Mouse (Mus musculus) heart, adult 2 months (tissue): ENCODE results near the gene Phf21b. TPM values are rescaled to one million over a fixed set of nuclear protein-coding genes. Genes with fewer than 3 reads are reported as not detected.
A peak's percentile ranks its signal among the peaks of the same experiment; 100 is the strongest.
"Not testable (repeated sequence)": the region's sequence is repeated elsewhere in the genome, so short reads cannot be mapped to it uniquely, and the experiment has no call there.

Experiments used
- DNase-seq, 2 experiments: peaks; one replicate each; pipeline ENCODE4 v3.0.0; 2021
- H3K27ac ChIP-seq: fragments of 200-600 bp; 2 replicates; pipeline ENCODE4 v1.8.1; 2022
- H3K27me3 ChIP-seq: fragments of 200-500 bp; 2 replicates; pipeline ENCODE4 v1.6.1; 2012; ENCODE audit warnings: mild to moderate bottlenecking, low read length, inconsistent platforms, mixed read lengths; ENCODE audit not compliant: control insufficient read depth, insufficient read depth
- H3K36me3 ChIP-seq: fragments of 200-500 bp; 2 replicates; pipeline ENCODE4 v1.6.1; 2012; ENCODE audit warnings: low read length, inconsistent platforms; ENCODE audit not compliant: control insufficient read depth, insufficient read depth
- H3K4me1 ChIP-seq: fragments of 200-500 bp; 2 replicates; pipeline ENCODE4 v1.6.1; 2011; ENCODE audit warnings: low read length; ENCODE audit not compliant: control insufficient read depth, insufficient read depth
- H3K4me3 ChIP-seq: fragments of 200-600 bp; 2 replicates; pipeline ENCODE4 v1.8.1; 2022
- H3K79me2 ChIP-seq: fragments of 200-500 bp; replicated peaks from 2 replicates; pipeline ENCODE4 v1.6.1; 2012; ENCODE audit warnings: mild to moderate bottlenecking, inconsistent platforms, low read length, moderate library complexity, mixed read lengths; ENCODE audit not compliant: control insufficient read depth, insufficient read depth
- H3K9ac ChIP-seq: fragments of 200-500 bp; 2 replicates; pipeline ENCODE4 v1.6.1; 2012; ENCODE audit warnings: low read depth, mild to moderate bottlenecking, control low read depth, inconsistent platforms, low read length, mixed read lengths
- CTCF ChIP-seq: fragments of 200-600 bp; IDR thresholded peaks from 2 replicates; pipeline ENCODE4 v1.8.1; 2022; ENCODE audit warnings: antibody characterized with exemption, mild to moderate bottlenecking, moderate library complexity
- EP300 ChIP-seq: fragments of 200-500 bp; IDR thresholded peaks from 2 replicates; pipeline ENCODE4 v1.6.1; 2011; ENCODE audit warnings: low read depth, low read length, control low read depth; ENCODE audit not compliant: insufficient read depth
- POLR2A ChIP-seq: fragments of 200-500 bp; IDR thresholded peaks from 2 replicates; pipeline ENCODE4 v1.6.1; 2011; ENCODE audit warnings: mild to moderate bottlenecking, low read depth, low read length, control low read depth; ENCODE audit not compliant: insufficient read depth
- WGBS: fragments of 180-500 bp; shearing (Covaris S2); methylation state at CpG from one replicate; pipeline ENCODE4 v1.1.7; 2018; 5-methylcytosine and 5-hydroxymethylcytosine counted together
- intact Hi-C: fragments of 180-260 bp; cut with DNase I; formaldehyde crosslinking; loops from one replicate; pipeline ENCODE4 v1.15.1; 2025
- long read RNA-seq: library from polyadenylated mRNA; stranded (forward); transcript quantifications from one replicate; pipeline ENCODE4 v2.0.0, GENCODE M21; 2021
- polyA plus RNA-seq: library from polyadenylated mRNA; depleted of rRNA; stranded (reverse); fragments of >200 nt; gene quantifications from 2 replicates; pipeline ENCODE4 v1.2.3, GENCODE M21; 2012; rRNA removed
- total RNA-seq, 2 experiments: library from RNA; stranded (reverse); gene quantifications; 2 replicates each; pipeline ENCODE4 v1.2.3; 2021

Phf21b gene
- total RNA-seq (1 to 10 TPM; 1.1 TPM), polyA plus RNA-seq (3.3 and 4.1 TPM in 2 replicates)
- long read RNA-seq, partial matches to known transcripts = 0 of 1 reads
- long read RNA-seq, other reads (novel, unspliced or antisense) = 1 of 1 reads

DNA sequence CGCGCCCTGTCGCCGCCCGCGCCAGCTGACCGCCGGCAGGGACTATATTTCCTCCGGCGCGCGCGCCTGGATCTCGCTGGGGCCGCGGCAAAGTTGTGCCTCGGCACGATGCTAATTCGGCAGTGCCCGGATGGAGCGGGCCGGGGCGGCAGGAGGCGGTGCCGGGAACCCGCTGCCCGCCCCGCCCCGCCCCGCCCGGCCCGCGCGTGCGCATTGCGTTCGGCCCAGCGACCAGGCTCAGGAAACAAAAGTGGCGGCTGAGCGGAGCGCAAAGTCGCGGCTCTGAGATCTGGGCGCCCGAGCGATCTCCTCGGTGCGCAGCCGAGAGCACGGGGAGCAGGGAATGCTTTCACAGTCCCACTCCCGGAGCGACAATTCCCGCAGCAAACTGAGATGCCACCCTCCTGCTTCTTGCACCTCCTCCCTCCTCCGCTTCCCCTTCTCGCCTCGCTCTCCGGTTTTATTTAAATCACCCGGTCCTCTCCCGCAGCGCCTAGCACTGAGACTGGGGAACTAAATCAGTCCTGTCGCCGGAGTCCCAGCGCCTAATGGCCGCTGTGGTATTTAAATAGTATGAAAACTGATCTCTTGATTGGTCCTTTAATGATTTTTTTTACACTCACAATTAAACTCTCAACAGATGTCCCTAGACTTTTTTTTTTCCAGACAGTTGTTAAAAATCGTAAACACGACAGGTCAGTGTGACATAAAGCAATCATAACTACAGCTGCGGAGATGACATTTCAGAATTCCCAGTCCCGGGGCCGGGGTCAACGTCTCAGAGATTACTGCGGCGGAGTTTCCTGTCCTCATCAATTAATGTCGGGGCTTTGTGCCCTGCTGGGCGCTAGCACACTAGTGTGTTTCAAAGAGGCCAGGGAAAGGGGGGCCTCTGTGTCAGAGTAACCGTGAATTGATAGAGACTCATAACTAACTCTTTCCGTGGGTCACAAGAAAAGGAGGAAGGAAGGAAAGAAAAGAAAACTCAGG lies at the start of gene Phf21b:
Gene Phf21b (minus strand): TSS at position 44 of the 990 bp plus-strand sequence.
- Histone ChIP-seq H3K79me2 (no peaks in the 10 kb centered on the region), H3K36me3 (no peaks in the 10 kb centered on the region), H3K4me3 (peak within 1 kb of the TSS; percentile 71), H3K4me1 (no peaks in the 10 kb centered on the region), H3K9ac (peak within 1 kb of the TSS; percentile 92), H3K27ac (peak within 1 kb of the TSS; percentile 89), H3K27me3 (no peaks in the 10 kb centered on the region)
- intact Hi-C loops = loop anchor here (2.0 to 10.0 kb wide), 3 partner anchors 36 to 142 kb away; partner anchors contain the start of gene Nup50
- TF ChIP-seq EP300 = no peak
- peak; percentile 61 for TF ChIP-seq POLR2A
- TF ChIP-seq CTCF = no peak
- under 1% methylated on average over 76 of the region's 76 CpGs for WGBS
- DNase-seq = peak; percentile 91

DNA sequence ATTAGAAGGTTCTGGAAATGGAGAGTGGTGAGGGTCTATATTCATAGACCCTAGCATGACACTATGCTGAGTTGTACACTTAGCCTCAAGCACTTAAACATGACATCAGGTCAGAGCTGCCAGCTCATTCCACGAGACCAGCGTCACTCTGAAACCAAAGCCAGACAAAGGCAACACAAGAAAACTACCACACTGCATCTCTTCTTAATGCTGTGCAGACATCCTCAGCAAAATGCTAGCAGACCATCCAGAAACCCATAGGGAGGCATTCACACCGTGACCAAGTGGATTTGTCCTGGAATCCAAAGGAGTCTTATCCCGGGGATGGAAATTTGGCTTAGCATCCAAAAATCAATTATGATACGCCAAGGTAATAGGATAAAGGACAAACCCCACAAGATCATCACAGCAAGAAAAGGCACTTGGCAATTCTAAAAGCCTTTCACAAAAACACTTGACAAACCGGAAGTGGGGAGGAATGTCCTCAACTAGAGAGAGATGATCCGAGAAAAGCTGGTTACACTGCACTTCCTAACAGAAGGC lies 48.1 kb upstream of the Phf21b start:
- Histone ChIP-seq H3K9ac (no peak overlapping the region), H3K27ac (no peak overlapping the region), H3K36me3 (no peaks in the 10 kb centered on the region), H3K4me1 (no peaks in the 10 kb centered on the region), H3K79me2 (no peaks in the 10 kb centered on the region), H3K27me3 (no peaks in the 10 kb centered on the region), H3K4me3 (no peak overlapping the region)
- intact Hi-C loops = no loop called here
- no peak for DNase-seq
- TF ChIP-seq CTCF = no peak
- TF ChIP-seq EP300 = no peak
- no peak for TF ChIP-seq POLR2A
- 71% methylated on average over 7 of the region's 7 CpGs for WGBS

DNA sequence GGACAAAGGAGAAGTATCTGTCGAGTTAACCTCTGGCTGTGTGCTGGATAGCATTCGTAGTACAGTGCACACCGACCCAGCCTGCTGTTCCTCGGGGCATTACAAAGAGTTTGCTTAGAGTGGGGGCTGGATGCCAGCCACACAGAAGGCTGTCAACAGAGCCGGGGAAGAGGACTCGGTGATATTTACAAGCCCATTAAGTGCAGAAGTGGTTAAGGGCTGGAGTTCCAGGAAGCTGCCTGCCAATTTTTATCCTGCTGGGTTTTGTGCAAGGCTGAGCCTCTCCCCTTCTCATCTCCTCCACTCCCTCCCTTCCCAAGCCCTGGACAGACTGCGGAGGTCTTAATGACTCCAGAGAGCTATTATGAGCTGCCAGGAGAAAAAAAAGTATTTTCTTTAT lies 42.2 kb upstream of the Phf21b start:
- intact Hi-C loops = no loop called here
- H3K4me3 ChIP-seq = no peak overlapping the region
- H3K27me3 ChIP-seq = no peaks in the 10 kb centered on the region
- no peaks in the 10 kb centered on the region for H3K79me2 ChIP-seq
- 21% methylated on average over 7 of the region's 7 CpGs for WGBS
- no peak overlapping the region for H3K27ac ChIP-seq
- H3K9ac ChIP-seq = no peak overlapping the region
- no peak for TF ChIP-seq POLR2A
- no peak for TF ChIP-seq CTCF
- TF ChIP-seq EP300 = no peak
- DNase-seq = no peak
- H3K36me3 ChIP-seq = no peaks in the 10 kb centered on the region
- no peaks in the 10 kb centered on the region for H3K4me1 ChIP-seq

GRCm38 (mm10) chr15:84896664-84897063 lies 40.8 kb upstream of the Phf21b start:
- TF ChIP-seq CTCF (no peak), POLR2A (no peak), EP300 (no peak)
- Histone ChIP-seq H3K9ac (no peak overlapping the region), H3K27ac (no peak overlapping the region), H3K79me2 (no peaks in the 10 kb centered on the region), H3K27me3 (no peaks in the 10 kb centered on the region), H3K4me1 (no peaks in the 10 kb centered on the region), H3K4me3 (no peak overlapping the region), H3K36me3 (no peaks in the 10 kb centered on the region)
- whole genome bisulfite sequencing = 65% methylated on average over 1 of the region's 1 CpGs
- DNase-seq = no peak
- intact Hi-C loops = no loop called here

- WGBS = 40% methylated on average over 10 of the region's 10 CpGs
- H3K27me3 ChIP-seq, H3K27ac ChIP-seq, H3K4me1 ChIP-seq, H3K4me3 ChIP-seq, H3K79me2 ChIP-seq, H3K9ac ChIP-seq, H3K36me3 ChIP-seq, intact Hi-C loops: not testable (repeated sequence)
- peak; percentile 22 to 25 for DNase-seq
Measured at GRCm38 (mm10) chr15:84896216-84896615, 40.4 kb upstream of the Phf21b start.

GRCm38 (mm10) chr15:84891658-84892057 lies 35.8 kb upstream of the Phf21b start:
- H3K36me3 ChIP-seq = no peaks in the 10 kb centered on the region
- peak; percentile 39 to 64 for DNase-seq
- 3% methylated on average over 3 of the region's 3 CpGs for WGBS
- no peaks in the 10 kb centered on the region for H3K27me3 ChIP-seq
- H3K4me3 ChIP-seq = no peak overlapping the region
- no peaks in the 10 kb centered on the region for H3K4me1 ChIP-seq
- intact Hi-C loops = loop anchor here (1.0 to 5.0 kb wide), 4 partner anchors 35 to 134 kb away; partner anchors contain the start of gene Phf21b
- no peak overlapping the region for H3K9ac ChIP-seq
- no peak overlapping the region for H3K27ac ChIP-seq
- no peak; the same call in none of the 2 replicates for TF ChIP-seq CTCF
- 0 out of 2 replicates have a peak, but pooled peaks have one; percentile 11 for TF ChIP-seq EP300
- H3K79me2 ChIP-seq = no peaks in the 10 kb centered on the region
